Mouse (Mus musculus): ENCODE data around the gene Wbp1. TPM values are rescaled to one million over a fixed set of nuclear protein-coding genes. Genes with fewer than 3 reads are reported as not detected.

Wbp1 gene
- polyA plus RNA-seq, 1 experiment from 2014 or later: 108 TPM

DNA sequence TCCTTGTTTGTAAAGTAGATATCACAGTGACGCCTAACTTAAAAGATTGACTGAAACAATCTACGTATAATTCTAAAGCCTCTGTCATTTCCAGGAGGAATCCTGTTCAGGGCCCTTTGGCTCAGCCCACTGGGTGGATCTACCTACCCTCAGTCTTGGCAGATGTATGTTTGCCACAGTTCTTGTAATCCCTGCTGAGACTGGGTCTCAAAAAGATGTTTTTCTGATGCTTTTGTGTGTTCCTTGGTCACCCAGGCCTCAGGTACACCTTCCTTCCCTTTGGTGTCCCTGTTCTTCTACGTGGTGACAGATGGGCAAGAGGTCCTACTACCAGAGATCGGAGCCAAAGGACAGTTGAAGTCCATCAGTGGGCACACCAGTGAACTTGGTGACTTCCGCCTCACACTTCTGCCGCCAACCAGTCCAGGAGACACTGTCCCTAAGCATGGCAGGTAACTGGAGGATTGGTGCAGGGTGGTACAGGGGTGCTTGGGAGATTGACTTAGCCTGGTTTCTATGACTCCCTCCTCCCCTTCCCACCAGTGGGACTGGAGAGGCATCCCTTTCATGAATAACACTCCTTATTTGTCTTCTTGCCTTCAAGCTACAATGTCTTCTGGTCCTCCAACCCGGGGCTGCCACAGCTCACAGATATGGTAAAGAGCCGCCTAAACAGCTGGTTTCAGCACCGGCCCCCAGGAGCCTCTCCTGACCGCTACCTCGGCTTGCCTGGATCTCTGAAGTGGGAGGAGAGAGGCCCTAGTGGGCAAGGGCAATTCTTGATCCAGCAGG lies 4.8 kb downstream of the Wbp1 start:
- no peak for DNase-seq (ENCODE audit: low spot score)
- Histone ChIP-seq H3K36me3 (ENCODE audit: insufficient read depth, low read length) (0 out of 2 replicates have a peak, but pooled peaks cover 5% of the 10 kb centered on the region), H3K27ac (no peak overlapping the region), H3K4me3 (replicated peaks; ENCODE audit: low read depth, low read length) (peak overlapping the region; percentile 64), H3K9me3 (replicated peaks; ENCODE audit: low read length) (no peaks in the 10 kb centered on the region), H3K4me2 (ENCODE audit: low read length) (peak overlapping the region; percentile 85), H3K4me1 (replicated peaks; ENCODE audit: insufficient read depth, low read length) (peaks cover 26% of the 10 kb centered on the region), H3K9ac (ENCODE audit: low read depth, low read length) (peak overlapping the region; percentile 76), H3K27me3 (ENCODE audit: insufficient read depth, low read length) (no peaks in the 10 kb centered on the region)
- TF ChIP-seq CTCF (IDR thresholded peaks at IDR 0.05; ENCODE audit: low read depth): no peak
- WGBS: 69% methylated on average over 11 of the region's 11 CpGs
- no peak for ATAC-seq (replicated peaks; ENCODE audit: low FRiP score, low read depth)

DNA sequence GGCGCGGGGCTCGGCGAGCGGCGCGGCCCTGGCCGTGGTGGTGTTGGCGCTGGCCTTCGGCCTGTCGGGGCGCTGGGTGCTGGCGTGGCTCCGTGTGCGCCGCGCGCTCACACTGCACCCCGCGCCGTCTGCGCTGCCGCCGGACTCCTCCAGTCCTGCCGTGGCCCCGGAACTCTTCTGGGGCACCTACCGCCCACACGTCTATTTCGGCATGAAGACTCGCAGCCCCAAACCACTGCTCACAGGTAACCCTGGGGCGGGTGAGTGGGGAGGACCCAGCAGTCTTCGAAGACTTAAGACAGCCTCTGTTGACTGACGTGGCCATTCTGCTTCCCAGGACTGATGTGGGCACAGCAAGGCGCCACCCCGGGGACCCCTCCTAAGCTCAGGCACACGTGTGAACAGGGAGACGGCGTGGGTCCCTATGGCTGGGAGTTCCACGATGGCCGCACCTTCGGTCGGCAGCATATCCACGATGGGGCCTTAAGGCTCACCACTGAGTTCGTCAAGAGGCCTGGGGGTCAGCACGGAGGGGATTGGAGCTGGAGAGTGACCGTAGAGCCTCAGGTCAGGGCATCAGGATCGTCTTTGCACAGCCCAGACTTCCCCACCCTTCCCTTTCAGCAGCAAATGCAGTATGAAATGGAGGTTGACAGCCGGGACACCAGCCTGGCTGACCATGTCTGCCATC lies 5.5 kb downstream of the Wbp1 start:
- Histone ChIP-seq H3K4me2 (ENCODE audit: low read length) (peak overlapping the region; percentile 85), H3K4me3 (replicated peaks; ENCODE audit: low read depth, low read length) (peak overlapping the region; percentile 64), H3K9ac (ENCODE audit: low read depth, low read length) (peak overlapping the region; percentile 76), H3K9me3 (replicated peaks; ENCODE audit: low read length) (no peaks in the 10 kb centered on the region), H3K4me1 (replicated peaks; ENCODE audit: insufficient read depth, low read length) (peaks cover 25% of the 10 kb centered on the region), H3K36me3 (ENCODE audit: insufficient read depth, low read length) (0 out of 2 replicates have a peak, but pooled peaks cover 5% of the 10 kb centered on the region), H3K27ac (peak overlapping the region; percentile 76), H3K27me3 (ENCODE audit: insufficient read depth, low read length) (no peaks in the 10 kb centered on the region)
- no peak for TF ChIP-seq CTCF (IDR thresholded peaks at IDR 0.05; ENCODE audit: low read depth)
- DNase-seq (ENCODE audit: low spot score) (no peak), ATAC-seq (replicated peaks; ENCODE audit: low FRiP score, low read depth) (peak; percentile 4)
- WGBS: 2% methylated on average over 48 of the region's 48 CpGs

DNA sequence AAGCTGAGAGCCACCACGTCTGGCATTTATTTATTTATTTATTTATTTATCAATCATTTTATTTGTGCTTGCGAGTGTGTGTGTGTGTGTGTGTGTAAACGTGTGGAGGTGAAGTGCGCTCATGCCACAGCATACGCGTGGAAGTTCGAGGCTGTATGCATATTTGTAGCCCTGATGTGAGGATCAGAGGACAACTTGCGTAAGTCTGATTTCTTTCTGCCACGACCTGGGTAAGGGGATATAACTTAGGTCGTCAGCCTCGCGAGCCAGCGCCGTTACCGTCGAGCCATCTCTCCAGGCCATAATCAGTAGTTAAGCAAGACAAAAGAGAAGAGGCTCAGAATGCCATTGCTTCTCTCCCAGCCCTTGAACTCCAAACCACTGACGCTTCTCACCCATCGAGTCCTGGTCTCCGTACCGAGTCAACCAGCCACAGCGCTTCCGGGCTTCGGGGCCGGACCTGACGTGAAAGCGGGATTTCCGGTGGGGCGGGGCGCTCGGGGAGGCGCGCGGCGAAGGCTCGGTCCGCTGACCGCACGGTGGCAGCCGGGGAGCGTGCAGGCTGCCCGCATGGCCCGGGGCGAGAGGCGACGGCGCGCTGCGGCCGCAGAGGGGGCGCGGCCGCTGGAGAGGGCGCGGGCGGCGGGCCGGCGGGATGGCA lies 6.2 kb downstream of the Wbp1 start, which contains the start of gene Mogs:
TSS of gene Mogs (plus strand) at position 486 of the 661 bp plus-strand sequence.
- Histone ChIP-seq H3K9me3 (replicated peaks; ENCODE audit: low read length) (no peaks in the 10 kb centered on the region), H3K4me2 (ENCODE audit: low read length) (peak within 1 kb of the TSS; percentile 85), H3K4me3 (replicated peaks; ENCODE audit: low read depth, low read length) (peak within 1 kb of the TSS; percentile 64), H3K36me3 (ENCODE audit: insufficient read depth, low read length) (0 out of 2 replicates have a peak, but pooled peaks cover 5% of the 10 kb centered on the region), H3K4me1 (replicated peaks; ENCODE audit: insufficient read depth, low read length) (peaks cover 19% of the 10 kb centered on the region), H3K27ac (peak within 1 kb of the TSS; percentile 76), H3K27me3 (ENCODE audit: insufficient read depth, low read length) (no peaks in the 10 kb centered on the region), H3K9ac (ENCODE audit: low read depth, low read length) (peak within 1 kb of the TSS; percentile 76)
- DNase-seq (ENCODE audit: low spot score) (peak; percentile 96), ATAC-seq (replicated peaks; ENCODE audit: low FRiP score, low read depth) (peak; percentile 87)
- TF ChIP-seq CTCF (IDR thresholded peaks at IDR 0.05; ENCODE audit: low read depth): peak; percentile 65
- 1% methylated on average over 57 of the region's 58 CpGs for WGBS

DNA sequence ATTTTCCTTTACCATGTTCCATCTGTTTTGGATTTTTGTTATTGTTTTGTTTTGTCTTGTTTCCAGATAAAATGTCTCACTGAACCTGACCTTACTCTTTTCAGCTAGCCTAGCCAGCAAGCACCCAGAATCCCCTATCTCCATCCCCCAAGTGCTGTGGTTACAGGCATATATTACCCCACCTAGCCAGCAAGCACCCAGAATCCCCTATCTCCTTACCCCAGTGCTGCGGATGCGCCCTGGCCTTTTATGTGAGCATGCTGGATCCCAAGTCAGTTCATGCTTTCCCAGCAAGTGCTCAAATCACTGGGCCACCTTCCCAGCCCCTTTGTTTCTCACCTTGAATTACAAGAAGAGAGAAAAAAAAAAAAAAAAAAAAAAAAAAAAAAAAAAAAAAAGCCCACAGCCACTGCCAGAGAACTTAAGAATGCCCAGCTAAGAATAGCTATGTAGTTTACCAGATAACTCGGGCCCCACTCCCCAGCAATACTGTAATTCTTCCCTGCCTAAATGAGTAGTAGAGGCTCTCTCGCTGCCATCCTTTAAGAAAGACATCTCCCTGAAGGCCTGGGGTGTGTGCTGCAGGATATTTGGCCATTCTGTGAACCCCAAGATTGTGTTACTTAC lies 9.7 kb downstream of the Wbp1 start:
- H3K27ac ChIP-seq: no peak overlapping the region
- H3K27me3 ChIP-seq (ENCODE audit: insufficient read depth, low read length): no peaks in the 10 kb centered on the region
- no peak overlapping the region for H3K4me3 ChIP-seq (replicated peaks; ENCODE audit: low read depth, low read length)
- no peak for TF ChIP-seq CTCF (IDR thresholded peaks at IDR 0.05; ENCODE audit: low read depth)
- no peak overlapping the region for H3K4me2 ChIP-seq (ENCODE audit: low read length)
- DNase-seq (ENCODE audit: low spot score) (no peak), ATAC-seq (replicated peaks; ENCODE audit: low FRiP score, low read depth) (no peak)
- H3K9ac ChIP-seq (ENCODE audit: low read depth, low read length): no peak overlapping the region
- H3K36me3 ChIP-seq (ENCODE audit: insufficient read depth, low read length): no peaks in the 10 kb centered on the region
- peaks cover 15% of the 10 kb centered on the region; the same call in 1 of the 2 replicates for H3K4me1 ChIP-seq (replicated peaks; ENCODE audit: insufficient read depth, low read length)
- WGBS: 85% methylated on average over 4 of the region's 4 CpGs
- H3K9me3 ChIP-seq (replicated peaks; ENCODE audit: low read length): no peaks in the 10 kb centered on the region

DNA sequence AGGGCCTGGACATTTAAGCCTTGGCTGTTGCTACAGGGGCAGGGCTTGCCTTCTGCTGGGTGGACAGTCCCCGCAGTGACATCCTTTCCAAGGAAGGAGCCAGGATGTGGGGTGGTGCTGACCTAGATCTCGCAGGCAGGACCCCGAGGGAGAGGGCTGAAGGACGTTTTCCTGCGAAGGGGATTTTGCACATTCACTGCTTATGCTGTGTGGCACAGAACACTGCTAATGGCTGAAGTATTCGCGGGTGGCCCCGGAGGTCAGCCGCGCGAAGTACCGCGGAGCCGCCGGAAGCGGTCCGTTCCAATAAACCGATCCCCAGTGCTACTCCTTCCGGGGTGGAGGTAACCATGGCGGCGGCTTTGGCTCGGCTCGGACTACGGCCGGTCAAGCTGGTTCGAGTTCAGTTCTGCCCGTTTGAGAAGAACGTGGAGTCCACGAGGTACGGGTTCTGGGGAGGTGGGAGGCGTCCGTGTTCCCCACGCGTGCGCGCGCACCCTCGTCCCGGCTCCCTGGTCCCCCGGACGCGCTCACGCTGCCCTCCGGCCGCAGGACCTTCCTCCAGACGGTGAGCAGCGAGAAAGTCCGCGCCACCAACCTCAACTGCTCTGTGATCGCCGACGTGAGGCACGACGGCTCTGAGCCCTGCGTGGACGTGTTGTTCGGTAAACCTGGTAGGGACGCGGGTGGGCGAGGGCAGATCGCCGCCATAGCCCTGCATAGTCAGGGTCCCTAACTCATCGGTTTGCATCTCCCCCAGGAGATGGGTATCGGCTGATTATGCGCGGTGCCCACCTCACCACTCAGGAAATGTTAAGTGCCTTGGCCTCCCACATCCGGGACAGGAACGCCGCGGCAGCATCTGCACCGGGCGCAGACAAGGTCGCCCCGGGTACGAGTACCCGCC lies 12.3 kb downstream of the Wbp1 start, which contains the start of gene Mrpl53:
TSS of gene Mrpl53 (plus strand) at position 279 of the 907 bp plus-strand sequence.
- H3K9ac ChIP-seq (ENCODE audit: low read depth, low read length): peak within 1 kb of the TSS; percentile 89
- TF ChIP-seq CTCF (IDR thresholded peaks at IDR 0.05; ENCODE audit: low read depth): no peak
- peak within 1 kb of the TSS; percentile 78 for H3K4me3 ChIP-seq (replicated peaks; ENCODE audit: low read depth, low read length)
- peak within 1 kb of the TSS; percentile 83 for H3K4me2 ChIP-seq (ENCODE audit: low read length)
- H3K27me3 ChIP-seq (ENCODE audit: insufficient read depth, low read length): no peaks in the 10 kb centered on the region
- H3K9me3 ChIP-seq (replicated peaks; ENCODE audit: low read length): no peaks in the 10 kb centered on the region
- DNase-seq (ENCODE audit: low spot score) (peak; percentile 88), ATAC-seq (replicated peaks; ENCODE audit: low FRiP score, low read depth) (peak; percentile 85)
- H3K36me3 ChIP-seq (ENCODE audit: insufficient read depth, low read length): no peaks in the 10 kb centered on the region
- peaks cover 7% of the 10 kb centered on the region; the same call in 1 of the 2 replicates for H3K4me1 ChIP-seq (replicated peaks; ENCODE audit: insufficient read depth, low read length)
- under 1% methylated on average over 76 of the region's 76 CpGs for WGBS
- H3K27ac ChIP-seq: peak within 1 kb of the TSS; percentile 83
